Mouse (Mus musculus) CH12.LX (cell line): ENCODE data around the gene Per1. TPM values are rescaled to one million over a fixed set of nuclear protein-coding genes. Genes with fewer than 3 reads are reported as not detected.
A peak's percentile ranks its signal among the peaks of the same experiment; 100 is the strongest.

Source experiments
- DNase-seq: peaks from one replicate; pipeline ENCODE4 v3.0.0-alpha.2; 2013; ENCODE audit errors: extremely low read depth
- H3K27ac ChIP-seq: 2 replicates; pipeline ENCODE4 v1.5.1; 2012; ENCODE audit warnings: low read depth, mild to moderate bottlenecking, control low read depth, moderate library complexity; ENCODE audit not compliant: insufficient read depth
- H3K27me3 ChIP-seq: replicated peaks from 2 replicates; pipeline ENCODE3; 2012; ENCODE audit warnings: inconsistent platforms
- H3K36me3 ChIP-seq, 2 experiments: replicated peaks in 1 of 2; 2 replicates each; pipeline versions ENCODE3 to v1.6.1; 2012; ENCODE audit warnings: inconsistent platforms in 1 of 2, low read length in 1 of 2, mild to moderate bottlenecking in 1 of 2, mixed read lengths in 1 of 2, moderate library complexity in 1 of 2; ENCODE audit not compliant: control insufficient read depth in 1 of 2, insufficient read depth in 1 of 2
- H3K4me1 ChIP-seq, 2 experiments: 2 replicates each; pipeline ENCODE4 v1.6.1; 2012; ENCODE audit warnings: inconsistent platforms in 1 of 2, moderate library complexity in 1 of 2; ENCODE audit not compliant: insufficient read depth in 2 of 2, control insufficient read depth in 1 of 2
- H3K4me2 ChIP-seq: 2 replicates; pipeline ENCODE4 v1.6.1; 2012; ENCODE audit warnings: low read depth, mild to moderate bottlenecking, control low read depth; ENCODE audit not compliant: poor library complexity, insufficient read depth, severe bottlenecking
- H3K4me3 ChIP-seq, 3 experiments: fragments of 150-350 bp in 1 of 3; sonication (generic) in 1 of 3; replicated peaks in 1 of 3; 2 replicates each; pipeline versions ENCODE3 to v1.5.1; 2011 to 2012; ENCODE audit warnings: low read depth in 2 of 3, low read length in 2 of 3, mild to moderate bottlenecking in 2 of 3, moderate library complexity in 2 of 3, control low read depth in 1 of 3, improper control_type of control experiment in 1 of 3, inconsistent platforms in 1 of 3, mixed read lengths in 1 of 3; ENCODE audit not compliant: poor library complexity in 1 of 3
- H3K79me2 ChIP-seq: replicated peaks from 2 replicates; pipeline ENCODE4 v1.6.1; 2012; ENCODE audit warnings: mild to moderate bottlenecking, moderate library complexity; ENCODE audit not compliant: control insufficient read depth, poor library complexity, insufficient read depth, severe bottlenecking; ENCODE audit errors: extremely low read depth
- H3K9ac ChIP-seq: 2 replicates; pipeline ENCODE4 v1.6.1; 2012; ENCODE audit warnings: low read depth, mild to moderate bottlenecking, control low read depth, moderate library complexity; ENCODE audit not compliant: insufficient read depth
- H3K9me3 ChIP-seq: replicated peaks from 2 replicates; pipeline ENCODE3; 2012; ENCODE audit warnings: low read length, inconsistent platforms, mixed read lengths
- CHD2 ChIP-seq: IDR thresholded peaks from 2 replicates; pipeline ENCODE4 v1.6.1; 2011; ENCODE audit warnings: low read length, improper control_type of control experiment
- CTCF ChIP-seq, 2 experiments: IDR thresholded peaks in 1 of 2; conservative IDR thresholded peaks in 1 of 2; 2 replicates each; pipeline ENCODE4 v1.5.1; 2011 to 2012; ENCODE audit warnings: low read depth in 2 of 2, low read length in 2 of 2, improper control_type of control experiment in 1 of 2, inconsistent platforms in 1 of 2, mild to moderate bottlenecking in 1 of 2, moderate library complexity in 1 of 2
- EP300 ChIP-seq: IDR thresholded peaks from 2 replicates; pipeline ENCODE4 v1.6.1; 2011; ENCODE audit warnings: low read length, improper control_type of control experiment
- JUN ChIP-seq: IDR thresholded peaks from 2 replicates; pipeline ENCODE4 v1.6.1; 2011; ENCODE audit warnings: low read depth, mild to moderate bottlenecking, low read length, improper control_type of control experiment, moderate library complexity; ENCODE audit not compliant: insufficient read depth
- KAT2A ChIP-seq: IDR thresholded peaks from 2 replicates; pipeline ENCODE4 v1.6.1; 2012; ENCODE audit warnings: low read length, improper control_type of control experiment, inconsistent platforms; ENCODE audit not compliant: insufficient replicate concordance
- MAX ChIP-seq: IDR thresholded peaks from 2 replicates; pipeline ENCODE4 v1.6.1; 2011; ENCODE audit warnings: low read length, improper control_type of control experiment
- MAZ ChIP-seq: IDR thresholded peaks from 2 replicates; pipeline ENCODE4 v1.6.1; 2012; ENCODE audit warnings: low read depth, mild to moderate bottlenecking, inconsistent platforms, low read length, improper control_type of control experiment, moderate library complexity
- MEF2A ChIP-seq: IDR thresholded peaks from 2 replicates; pipeline ENCODE4 v1.6.1; 2014; ENCODE audit warnings: low read depth, mild to moderate bottlenecking, inconsistent platforms, low read length, improper control_type of control experiment, borderline replicate concordance
- MYC ChIP-seq: IDR thresholded peaks from 2 replicates; pipeline ENCODE4 v1.6.1; 2011; ENCODE audit warnings: low read depth, mild to moderate bottlenecking, improper control_type of control experiment, low read length
- POLR2AphosphoS2 ChIP-seq: IDR thresholded peaks from 2 replicates; pipeline ENCODE4 v1.6.1; 2011; ENCODE audit warnings: low read depth, low read length, improper control_type of control experiment
- RAD21 ChIP-seq: IDR thresholded peaks from 2 replicates; pipeline ENCODE4 v1.6.1; 2011; ENCODE audit warnings: low read depth, mild to moderate bottlenecking, low read length, improper control_type of control experiment, moderate library complexity
- SMC3 ChIP-seq: IDR thresholded peaks from 2 replicates; pipeline ENCODE4 v1.6.1; 2011; ENCODE audit warnings: low read depth, low read length, improper control_type of control experiment
- TBP ChIP-seq: conservative IDR thresholded peaks from 2 replicates; pipeline ENCODE4 v1.6.1; 2011; ENCODE audit warnings: low read depth, low read length, improper control_type of control experiment
- UBTF ChIP-seq: IDR thresholded peaks from 2 replicates; pipeline ENCODE4 v1.6.1; 2012; ENCODE audit warnings: low read depth, mild to moderate bottlenecking, inconsistent platforms, low read length, improper control_type of control experiment, moderate library complexity
- USF2 ChIP-seq: conservative IDR thresholded peaks from 2 replicates; pipeline ENCODE4 v1.6.1; 2011; ENCODE audit warnings: low read depth, low read length, improper control_type of control experiment
- ZKSCAN1 ChIP-seq: IDR thresholded peaks from 2 replicates; pipeline ENCODE4 v1.6.1; 2012; ENCODE audit warnings: low read depth, inconsistent platforms, low read length, improper control_type of control experiment, borderline replicate concordance
- ZNF384 ChIP-seq: IDR thresholded peaks from 2 replicates; pipeline ENCODE4 v1.6.1; 2012; ENCODE audit warnings: low read depth, low read length, improper control_type of control experiment, inconsistent platforms
- dilution Hi-C: fragments of 300-500 bp; cut with MboI; formaldehyde crosslinking; loops from 2 replicates; pipeline ENCODE4 v1.14.3; 2020; ENCODE audit warnings: low sequenced_read_pairs; ENCODE audit not compliant: extremely low pct_unique_long_range_greater_than_20kb, extremely low pct_ligation_motif_present
- in situ Hi-C: fragments of 300-500 bp; cut with MboI; formaldehyde crosslinking; loops from 3 replicates; pipeline ENCODE4 v1.14.3; 2019; ENCODE audit warnings: low sequenced_read_pairs, low pct_ligation_motif_present, low pct_unique_long_range_greater_than_20kb, mixed read lengths
- polyA plus RNA-seq: library from polyadenylated mRNA; unstranded; fragments of >175 nt; gene quantifications from 2 replicates; pipeline ENCODE4 v1.2.1, GENCODE M21; 2012; ENCODE audit warnings: low read depth; ENCODE audit not compliant: insufficient read length
- total RNA-seq, 2 experiments: library from RNA; depleted of rRNA; stranded (reverse); fragments of 300-350 nt in 1 of 2; fragments of >200 nt in 1 of 2; gene quantifications; 2 replicates each; pipeline ENCODE4 v1.2.3; 2012 to 2014

Gene Per1
- total and polyA plus RNA-seq, 3 experiments = 2.8 to 38.3 (median 11.8) TPM

DNA sequence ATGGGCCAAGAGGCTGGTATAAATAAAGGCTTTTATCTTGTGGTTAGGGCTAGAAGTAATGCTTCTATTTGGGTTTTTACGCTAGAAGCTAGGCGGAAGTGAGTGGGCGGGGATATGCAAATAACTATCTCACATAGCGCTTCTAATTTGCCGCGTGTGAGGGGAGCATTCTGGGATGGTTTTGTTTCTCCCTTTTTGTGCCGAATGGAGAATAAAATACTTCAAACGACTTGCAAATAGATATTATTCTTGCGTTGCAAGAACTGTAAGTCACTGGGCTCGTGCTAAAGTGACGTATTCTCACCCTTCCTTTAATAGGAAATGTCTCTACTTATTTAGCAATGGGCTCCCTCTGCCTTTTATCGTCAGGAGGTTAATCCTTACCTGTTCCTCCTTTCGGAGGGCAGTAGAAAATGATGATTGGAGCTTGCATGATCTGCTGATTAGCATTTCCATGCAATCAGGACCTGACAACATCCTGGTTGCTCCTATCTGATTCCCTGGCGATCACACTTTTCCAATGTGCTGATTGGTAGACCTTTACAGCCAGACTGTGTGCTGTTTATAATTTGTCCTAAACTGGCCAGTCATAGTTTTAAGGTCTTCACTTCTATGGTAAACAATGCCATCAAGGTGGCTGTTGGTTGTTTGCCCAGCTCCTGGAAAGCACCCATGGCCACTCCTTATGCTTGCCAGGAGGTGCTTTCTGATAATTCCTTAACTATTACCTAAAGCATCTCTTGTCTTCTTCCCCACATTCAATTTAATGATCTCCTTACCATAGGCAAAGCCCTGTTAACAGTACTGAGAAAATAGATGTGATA is 21.7 kb upstream of the Per1 start (continued):
- TF ChIP-seq KAT2A (peak; percentile 75; the same call in 1 of the 2 replicates), USF2 (peak; percentile 62), POLR2AphosphoS2 (peak; percentile 100), CHD2 (peak; percentile 89), CTCF (conservative IDR thresholded peaks at IDR 0.05 in 1 of 2, IDR thresholded peaks at IDR 0.05 in 1 of 2; ENCODE audit: low read depth in 2 of 2, low read length in 2 of 2) (no peak; a peak in 1 of 4 replicates), MAX (peak; percentile 91), JUN (peak; percentile 91), EP300 (peak; percentile 64)
- TF ChIP-seq, all 38 proteins: peak for 30

DNA sequence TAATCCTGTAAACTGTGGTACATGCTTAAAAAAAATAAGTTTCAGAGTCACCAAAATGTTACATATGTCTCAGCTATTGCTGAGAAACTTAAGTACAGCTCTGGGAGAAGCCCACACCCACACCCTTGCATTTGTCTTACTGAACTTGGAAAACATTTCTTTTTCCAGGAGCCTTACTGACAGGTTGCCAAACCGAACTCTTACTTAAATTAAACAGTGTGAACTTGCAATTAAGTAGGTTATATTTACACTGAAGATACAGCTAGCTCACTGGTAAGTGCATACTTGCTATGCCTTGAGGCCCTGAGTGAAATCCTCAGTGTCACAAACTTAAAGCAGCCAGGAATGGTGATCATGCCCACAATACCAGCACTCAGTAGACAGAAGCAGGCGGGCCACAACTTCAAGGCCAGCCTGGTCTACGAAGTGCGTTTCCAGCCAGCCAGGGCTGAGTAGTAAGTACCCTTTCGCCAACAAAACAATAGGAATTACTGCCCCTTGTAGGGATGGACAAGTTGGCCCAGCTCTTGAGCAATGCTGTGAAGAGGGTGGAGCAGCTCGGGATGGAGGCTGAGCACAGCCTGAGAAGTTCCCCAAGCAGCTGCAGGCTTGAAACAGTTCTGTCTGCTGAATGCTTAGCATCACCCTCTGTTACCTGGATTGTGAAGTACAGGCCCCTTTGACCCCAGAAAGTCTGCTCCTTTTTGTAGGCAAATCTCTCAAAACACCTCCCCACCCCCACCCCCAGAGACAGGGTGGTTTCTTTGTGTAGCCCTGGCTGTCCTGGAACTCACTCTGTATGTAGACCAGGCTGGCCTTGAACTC is 20.9 kb upstream of the Per1 start:
- no peaks in the 10 kb centered on the region for H3K36me3 ChIP-seq
- DNase-seq = no peak
- H3K27ac ChIP-seq = peak overlapping the region; percentile 47
- H3K4me3 ChIP-seq = no peak overlapping the region
- dilution Hi-C loops (no loop called here), in situ Hi-C loops (no loop called here)
- peaks cover 2% of the 10 kb centered on the region for H3K27me3 ChIP-seq
- peaks cover 21 to 62% of the 10 kb centered on the region in 2 experiments for H3K4me1 ChIP-seq
- no peak overlapping the region for H3K9ac ChIP-seq
- TF ChIP-seq TBP (no peak), ZNF384 (no peak), EP300 (no peak), MYC (no peak), UBTF (no peak), MEF2A (no peak), KAT2A (no peak), SMC3 (no peak), MAX (no peak)
- no peaks in the 10 kb centered on the region for H3K79me2 ChIP-seq
- no peaks in the 10 kb centered on the region for H3K9me3 ChIP-seq
- peak overlapping the region; percentile 3; the same call in 1 of the 2 replicates for H3K4me2 ChIP-seq

DNA sequence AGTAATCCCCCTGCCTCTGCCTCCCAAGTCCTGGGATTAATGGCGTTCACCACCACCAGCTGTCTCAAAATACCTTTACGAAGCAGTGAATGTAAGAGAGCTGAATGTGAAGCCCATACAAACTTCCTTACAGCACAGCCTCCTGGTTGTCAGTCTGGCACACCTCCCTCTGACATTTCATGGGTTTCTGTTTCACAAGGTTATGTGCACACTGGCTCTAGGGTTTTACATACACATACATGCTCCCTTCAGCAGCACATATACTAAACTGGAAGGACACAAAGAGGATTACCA is 20.3 kb upstream of the Per1 start:
- Histone ChIP-seq H3K27ac (peak overlapping the region; percentile 47), H3K36me3 (no peaks in the 10 kb centered on the region), H3K4me3 (no peak overlapping the region), H3K9me3 (no peaks in the 10 kb centered on the region), H3K9ac (no peak overlapping the region), H3K4me2 (peak overlapping the region; percentile 3; the same call in 1 of the 2 replicates), H3K27me3 (peaks cover 2% of the 10 kb centered on the region), H3K4me1 (peaks cover 22 to 64% of the 10 kb centered on the region in 2 experiments), H3K79me2 (no peaks in the 10 kb centered on the region)
- in situ Hi-C loops (loop anchor here (25.0 kb wide), 1 partner anchor 938 kb away; the partner anchor contains the start of genes Acadvl, Dlg4 and Dvl2), dilution Hi-C loops (no loop called here)
- TF ChIP-seq TBP (0 out of 2 replicates have a peak, but pooled peaks have one; percentile 62), MAZ (no peak), ZKSCAN1 (no peak), RAD21 (no peak)
- DNase-seq = no peak
